Mouse (Mus musculus) hindbrain, embryonic 15.5 days (tissue): ENCODE results near the gene Des. TPM values are rescaled to one million over a fixed set of nuclear protein-coding genes. Genes with fewer than 3 reads are reported as not detected.

Experiments
- ATAC-seq: fragments of 200-750 bp; cut with Nextera tagmentation; 2 replicates; pipeline ENCODE4 v1.8.0; 2017; ENCODE audit warnings: low read depth, moderate number of reproducible peaks, moderate TSS enrichment; ENCODE audit not compliant: low FRiP score
- H3K27ac ChIP-seq: fragments of 300-500 bp; sonication (generic); replicated peaks from 2 replicates; pipeline ENCODE4 v1.5.1; 2015; ENCODE audit warnings: mild to moderate bottlenecking, inconsistent platforms
- H3K27me3 ChIP-seq: fragments of 300-500 bp; sonication (generic); 2 replicates; pipeline ENCODE4 v1.6.1; 2015; ENCODE audit warnings: control low read depth, inconsistent platforms
- H3K36me3 ChIP-seq: fragments of 300-500 bp; sonication (generic); 2 replicates; pipeline ENCODE4 v1.6.1; 2015; ENCODE audit warnings: control low read depth, inconsistent platforms
- H3K4me1 ChIP-seq: fragments of 300-500 bp; sonication (generic); replicated peaks from 2 replicates; pipeline ENCODE4 v1.6.1; 2015; ENCODE audit warnings: control low read depth, inconsistent platforms
- H3K4me2 ChIP-seq: fragments of 300-500 bp; sonication (generic); 2 replicates; pipeline ENCODE4 v1.6.1; 2015; ENCODE audit warnings: moderate library complexity, mild to moderate bottlenecking, inconsistent platforms
- H3K4me3 ChIP-seq: fragments of 300-500 bp; sonication (generic); 2 replicates; pipeline ENCODE4 v1.5.1; 2015; ENCODE audit warnings: mild to moderate bottlenecking, inconsistent platforms
- H3K9ac ChIP-seq: fragments of 300-500 bp; sonication (generic); 2 replicates; pipeline ENCODE4 v1.6.1; 2015; ENCODE audit warnings: inconsistent platforms
- H3K9me3 ChIP-seq: fragments of 300-500 bp; sonication (generic); 2 replicates; pipeline ENCODE4 v1.6.1; 2016; ENCODE audit warnings: control low read depth, inconsistent platforms
- WGBS: fragments of 180-500 bp; shearing (Covaris S2); methylation state at CpG from one replicate; pipeline ENCODE4 v1.1.7; 2015; 5-methylcytosine and 5-hydroxymethylcytosine counted together
- polyA plus RNA-seq: library from polyadenylated mRNA; unstranded; fragments of >200 nt; fragmentation: Nextera tagmentation; extraction: Ambion mirVana; gene quantifications from 2 replicates; pipeline ENCODE4 v1.2.1, GENCODE M21; 2015

The Des gene
- polyA plus RNA-seq, 1 experiment from 2014 or later, result 1.1 TPM

- ATAC-seq, result no peak
- 18% methylated on average over 23 of the region's 23 CpGs for WGBS
- Histone ChIP-seq H3K4me2 (peak overlapping the region; percentile 47), H3K27me3 (peaks cover 16% of the 10 kb centered on the region), H3K4me1 (peaks cover 60% of the 10 kb centered on the region), H3K27ac (no peak overlapping the region), H3K9ac (0 out of 2 replicates have a peak overlapping the region, but pooled peaks have one; percentile 14), H3K4me3 (no peak overlapping the region), H3K9me3 (no peaks in the 10 kb centered on the region), H3K36me3 (no peaks in the 10 kb centered on the region)
These were observed 28.9 kb downstream of the Des start for GRCm38 (mm10) chr1:75388898-75389515.

GRCm38 (mm10) chr1:75393139-75393538 lies 33.0 kb downstream of the Des start:
- Histone ChIP-seq H3K36me3 (peaks cover 3% of the 10 kb centered on the region; the same call in 1 of the 2 replicates), H3K4me1 (peaks cover 19% of the 10 kb centered on the region), H3K4me3 (no peak overlapping the region), H3K9me3 (no peaks in the 10 kb centered on the region), H3K4me2 (no peak overlapping the region), H3K27ac (no peak overlapping the region), H3K9ac (no peak overlapping the region), H3K27me3 (peaks cover 6% of the 10 kb centered on the region)
- no peak for ATAC-seq
- WGBS, result 60% methylated on average over 9 of the region's 9 CpGs

DNA sequence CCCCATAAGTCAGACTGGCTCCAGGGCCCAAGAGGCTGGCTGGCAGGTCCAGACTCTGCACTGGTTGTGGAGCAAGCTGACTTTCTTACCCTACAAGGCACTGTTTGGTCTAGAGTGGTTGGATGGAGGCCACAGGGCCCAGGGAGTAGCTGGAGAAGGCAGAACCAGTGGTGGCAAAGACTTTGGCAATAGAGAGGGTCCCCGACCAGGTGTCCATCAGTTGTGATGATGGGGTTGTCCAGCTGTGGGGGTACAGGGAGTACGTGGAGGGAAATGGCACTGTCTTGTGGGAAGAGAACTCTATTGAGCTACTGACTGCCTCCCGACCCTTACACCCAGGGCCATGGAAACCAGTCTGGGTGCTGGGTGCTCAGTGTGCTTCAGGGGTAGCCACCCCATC lies 33.7 kb downstream of the Des start:
- Histone ChIP-seq H3K9ac (no peak overlapping the region), H3K27ac (no peak overlapping the region), H3K4me3 (no peak overlapping the region), H3K36me3 (peaks cover 3% of the 10 kb centered on the region; the same call in 1 of the 2 replicates), H3K4me1 (peaks cover 18% of the 10 kb centered on the region), H3K9me3 (no peaks in the 10 kb centered on the region), H3K4me2 (no peak overlapping the region), H3K27me3 (peaks cover 1% of the 10 kb centered on the region)
- ATAC-seq, result no peak
- 91% methylated on average over 3 of the region's 3 CpGs for WGBS

DNA sequence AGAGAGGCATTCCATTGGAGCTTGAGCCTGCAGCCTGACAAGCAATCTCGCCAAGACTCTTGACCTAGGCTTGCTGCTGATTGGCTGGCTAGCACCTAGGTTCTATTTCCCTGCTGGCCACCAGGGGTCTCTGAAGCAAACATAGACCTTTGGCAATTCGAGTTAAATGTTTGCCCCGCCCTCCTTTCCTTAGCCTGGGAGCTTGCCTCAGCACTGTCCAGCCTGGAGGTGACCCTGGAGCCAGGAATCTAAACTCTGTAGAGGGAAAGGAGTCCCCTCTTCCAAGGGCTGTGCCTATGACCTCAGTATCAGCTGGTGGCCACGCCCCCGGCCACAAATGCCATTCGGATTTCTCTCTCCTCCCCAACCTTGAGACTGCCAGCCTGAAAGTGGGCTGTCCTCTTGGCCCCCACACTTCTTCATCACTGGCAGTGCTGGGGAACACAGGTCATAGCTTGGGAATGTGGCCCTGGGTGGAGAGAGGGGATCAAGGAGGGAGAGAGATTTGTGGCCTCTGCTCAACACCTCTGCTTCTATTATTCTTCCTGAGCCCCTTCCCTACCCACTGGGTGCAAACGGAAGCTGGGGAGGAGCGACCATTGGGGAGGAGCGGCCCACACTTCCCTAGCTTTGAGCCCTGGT lies 38.8 kb downstream of the Des start:
- H3K36me3 ChIP-seq, result peaks cover 21% of the 10 kb centered on the region

GRCm38 (mm10) chr1:75399755-75400492 lies 39.8 kb downstream of the Des start:
- Histone ChIP-seq H3K27me3 (no peaks in the 10 kb centered on the region), H3K4me1 (peaks cover 24% of the 10 kb centered on the region), H3K9ac (no peak overlapping the region), H3K4me3 (0 out of 2 replicates have a peak overlapping the region, but pooled peaks have one; percentile 3), H3K27ac (0 out of 2 replicates have a peak overlapping the region, but pooled peaks have one; percentile 7), H3K9me3 (no peaks in the 10 kb centered on the region), H3K4me2 (peak overlapping the region; percentile 32), H3K36me3 (peaks cover 21% of the 10 kb centered on the region)
- peak; percentile 78 for ATAC-seq
- 12% methylated on average over 15 of the region's 15 CpGs for WGBS

More for the DNA sequence above, 38.8 kb downstream of the Des start:
- ATAC-seq, result no peak; the same call in 1 of the 2 replicates
- H3K4me3 ChIP-seq, result no peak overlapping the region
- WGBS, result 15% methylated on average over 9 of the region's 9 CpGs
- H3K4me2 ChIP-seq, result no peak overlapping the region
- no peaks in the 10 kb centered on the region for H3K9me3 ChIP-seq
- H3K4me1 ChIP-seq, result peaks cover 24% of the 10 kb centered on the region
- H3K27me3 ChIP-seq, result no peaks in the 10 kb centered on the region
- no peak overlapping the region for H3K9ac ChIP-seq
- peak overlapping the region; percentile 7; the same call in 1 of the 2 replicates for H3K27ac ChIP-seq

GRCm38 (mm10) chr1:75400493-75401115 lies 40.5 kb downstream of the Des start:
- no peak overlapping the region for H3K9ac ChIP-seq
- H3K27me3 ChIP-seq, result no peaks in the 10 kb centered on the region
- ATAC-seq, result no peak
- H3K36me3 ChIP-seq, result peaks cover 25% of the 10 kb centered on the region
- no peak overlapping the region for H3K4me3 ChIP-seq
- peak overlapping the region; percentile 32 for H3K4me2 ChIP-seq
- 45% methylated on average over 6 of the region's 6 CpGs for WGBS
- no peaks in the 10 kb centered on the region for H3K9me3 ChIP-seq
- no peak overlapping the region for H3K27ac ChIP-seq
- peaks cover 24% of the 10 kb centered on the region for H3K4me1 ChIP-seq

GRCm38 (mm10) chr1:75405547-75405946 lies 45.4 kb downstream of the Des start:
- Histone ChIP-seq H3K4me2 (no peak overlapping the region), H3K4me3 (no peak overlapping the region), H3K9me3 (no peaks in the 10 kb centered on the region), H3K27ac (no peak overlapping the region), H3K27me3 (no peaks in the 10 kb centered on the region), H3K36me3 (peaks cover 34% of the 10 kb centered on the region), H3K9ac (no peak overlapping the region), H3K4me1 (peaks cover under 1% of the 10 kb centered on the region)
- ATAC-seq, result no peak
- WGBS, result 83% methylated on average over 3 of the region's 3 CpGs

GRCm38 (mm10) chr1:75406173-75406572 lies 46.0 kb downstream of the Des start:
- no peak for ATAC-seq
- no peaks in the 10 kb centered on the region for H3K4me1 ChIP-seq
- no peak overlapping the region for H3K27ac ChIP-seq
- peaks cover 32% of the 10 kb centered on the region for H3K36me3 ChIP-seq
- no peaks in the 10 kb centered on the region for H3K9me3 ChIP-seq
- 93% methylated on average over 15 of the region's 15 CpGs for WGBS
- no peak overlapping the region for H3K9ac ChIP-seq
- H3K4me3 ChIP-seq, result no peak overlapping the region
- no peaks in the 10 kb centered on the region for H3K27me3 ChIP-seq
- H3K4me2 ChIP-seq, result no peak overlapping the region

DNA sequence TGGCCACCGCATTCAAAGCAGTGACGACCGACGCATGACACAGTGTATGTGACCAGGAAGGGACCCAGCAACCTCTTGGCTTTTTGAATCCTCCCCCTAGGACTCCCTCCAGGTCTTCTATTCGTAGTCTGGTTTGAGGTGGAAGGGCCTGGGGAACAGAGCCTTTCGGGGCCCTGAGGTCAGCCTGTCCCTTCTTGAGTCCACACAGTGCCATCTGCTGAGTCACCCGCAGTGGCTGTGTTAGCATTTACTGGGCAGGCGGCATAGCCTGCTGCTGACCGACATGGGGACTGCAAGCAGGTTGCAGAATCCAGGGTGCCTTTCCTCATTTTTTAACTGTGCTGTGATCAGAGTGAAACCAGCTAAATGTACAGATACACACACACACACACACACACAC lies 46.9 kb downstream of the Des start:
- Histone ChIP-seq H3K9me3 (no peaks in the 10 kb centered on the region), H3K4me3 (no peak overlapping the region), H3K36me3 (peaks cover 24% of the 10 kb centered on the region), H3K4me1 (no peaks in the 10 kb centered on the region), H3K9ac (no peak overlapping the region), H3K4me2 (no peak overlapping the region), H3K27ac (no peak overlapping the region), H3K27me3 (no peaks in the 10 kb centered on the region)
- WGBS, result 95% methylated on average over 9 of the region's 9 CpGs
- no peak for ATAC-seq

DNA sequence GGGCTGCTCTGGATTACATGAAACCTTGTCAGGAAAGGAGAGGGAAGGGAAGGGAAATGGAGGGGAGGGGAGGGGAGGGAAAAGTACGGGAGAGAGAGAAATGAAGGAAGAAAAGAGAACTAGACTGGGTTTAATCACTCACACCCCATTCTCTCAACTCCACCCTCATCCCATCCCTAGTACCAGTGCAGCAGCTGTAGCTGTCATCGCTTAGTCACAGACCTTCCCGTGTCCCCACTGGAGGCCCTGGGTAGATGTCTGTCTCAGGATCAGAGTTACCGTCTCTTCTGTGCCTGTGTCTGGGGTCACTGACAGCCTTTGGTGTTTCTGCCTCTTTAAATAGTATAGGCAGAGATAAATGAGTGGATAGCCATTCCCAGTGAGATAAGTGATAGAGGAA lies 48.1 kb downstream of the Des start:
- ATAC-seq, result no peak
- H3K4me2 ChIP-seq, result no peak overlapping the region
- no peak overlapping the region for H3K4me3 ChIP-seq
- peaks cover 15% of the 10 kb centered on the region; the same call in 1 of the 2 replicates for H3K36me3 ChIP-seq
- H3K9ac ChIP-seq, result no peak overlapping the region
- WGBS, result 74% methylated on average over 4 of the region's 4 CpGs
- no peaks in the 10 kb centered on the region for H3K27me3 ChIP-seq
- H3K27ac ChIP-seq, result no peak overlapping the region
- no peaks in the 10 kb centered on the region for H3K9me3 ChIP-seq
- H3K4me1 ChIP-seq, result no peaks in the 10 kb centered on the region

- WGBS, result 95% methylated on average over 7 of the region's 7 CpGs
- H3K9ac ChIP-seq, result no peak overlapping the region
- H3K9me3 ChIP-seq, result no peaks in the 10 kb centered on the region
- H3K4me1 ChIP-seq, result no peaks in the 10 kb centered on the region
- peaks cover 18% of the 10 kb centered on the region for H3K36me3 ChIP-seq
- H3K4me2 ChIP-seq, result no peak overlapping the region
- H3K27ac ChIP-seq, result no peak overlapping the region
- no peak for ATAC-seq
- H3K4me3 ChIP-seq, result no peak overlapping the region
- H3K27me3 ChIP-seq, result no peaks in the 10 kb centered on the region
These were observed 49.8 kb downstream of the Des start for GRCm38 (mm10) chr1:75409950-75410349.

- H3K27me3 ChIP-seq, result no peaks in the 10 kb centered on the region
- WGBS, result 87% methylated on average over 3 of the region's 3 CpGs
- H3K4me3 ChIP-seq, result no peak overlapping the region
- no peak overlapping the region for H3K4me2 ChIP-seq
- H3K36me3 ChIP-seq, result peaks cover 18% of the 10 kb centered on the region
- H3K9me3 ChIP-seq, result no peaks in the 10 kb centered on the region
- ATAC-seq, result no peak
- no peak overlapping the region for H3K9ac ChIP-seq
- no peak overlapping the region for H3K27ac ChIP-seq
- H3K4me1 ChIP-seq, result no peaks in the 10 kb centered on the region
These were observed 52.1 kb downstream of the Des start for GRCm38 (mm10) chr1:75412196-75412595.
